Mouse (Mus musculus): Measurements from ENCODE around the gene Hmgxb4. TPM values are rescaled to one million over a fixed set of nuclear protein-coding genes. Genes with fewer than 3 reads are reported as not detected.
A peak's percentile ranks its signal among the peaks of the same experiment; 100 is the strongest.

Hmgxb4 gene
- polyA plus RNA-seq, 1 experiment: 3.9 TPM

DNA sequence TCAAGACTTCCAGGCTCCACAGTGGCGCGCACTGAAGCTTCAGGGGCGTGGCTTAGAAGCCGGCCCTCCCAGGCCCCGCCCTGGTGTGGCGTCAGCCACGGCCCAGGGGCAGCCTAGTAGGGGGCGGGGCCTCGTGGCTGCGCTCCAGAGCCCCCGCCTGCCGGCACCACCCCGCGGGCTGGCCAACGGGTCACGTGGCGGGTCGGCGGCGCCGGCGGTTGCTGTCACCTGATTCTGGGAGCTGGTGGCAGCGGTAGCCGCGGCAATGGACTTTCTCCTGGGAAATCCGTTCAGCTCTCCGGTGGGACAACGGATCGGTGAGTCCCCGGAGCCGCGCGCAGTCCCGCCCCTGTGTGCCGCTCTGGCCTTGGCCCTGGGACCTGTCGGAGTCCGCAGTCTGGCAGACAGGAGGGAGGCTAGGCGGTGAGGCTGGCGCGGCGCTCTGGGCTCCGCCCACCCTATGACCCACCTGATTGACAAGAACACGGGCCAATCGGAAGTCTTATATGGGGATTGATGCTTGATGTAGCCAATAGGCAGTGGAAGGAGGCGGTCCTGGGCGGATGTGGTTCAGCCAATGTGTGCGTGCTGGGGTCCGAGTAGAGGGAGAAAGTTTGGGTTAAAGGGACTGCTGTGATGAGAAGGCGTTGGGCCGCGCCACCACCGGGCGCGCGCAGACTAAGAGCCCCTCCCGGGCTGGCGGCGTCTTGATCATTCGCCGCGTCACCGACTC lies 40.5 kb downstream of the Hmgxb4 start, which contains the start of gene Tom1:
TSS of gene Tom1 (plus strand) at position 195 of the 733 bp plus-strand sequence.
- Histone ChIP-seq H3K36me3 (ENCODE audit: control insufficient read depth, insufficient read depth, low read length) (peaks cover 11% of the 10 kb centered on the region), H3K4me1 (ENCODE audit: control insufficient read depth, insufficient read depth, insufficient read length, low read length) (peaks cover 5% of the 10 kb centered on the region; the same call in 1 of the 2 replicates), H3K4me3 (ENCODE audit: low read depth, low read length) (peak within 1 kb of the TSS; percentile 91), H3K27me3 (ENCODE audit: control insufficient read depth, insufficient read depth, low read length) (no peaks in the 10 kb centered on the region), H3K27ac (ENCODE audit: insufficient read depth, low read depth, low read length) (peak within 1 kb of the TSS; percentile 76)
- under 1% methylated on average over 62 of the region's 62 CpGs for WGBS
- TF ChIP-seq POLR2A (IDR thresholded peaks at IDR 0.05; ENCODE audit: low read depth, low read length) (peak; percentile 34), CTCF (IDR thresholded peaks at IDR 0.05; ENCODE audit: extremely low read depth, insufficient read length, insufficient replicate concordance, low read depth, low read length) (no peak)

DNA sequence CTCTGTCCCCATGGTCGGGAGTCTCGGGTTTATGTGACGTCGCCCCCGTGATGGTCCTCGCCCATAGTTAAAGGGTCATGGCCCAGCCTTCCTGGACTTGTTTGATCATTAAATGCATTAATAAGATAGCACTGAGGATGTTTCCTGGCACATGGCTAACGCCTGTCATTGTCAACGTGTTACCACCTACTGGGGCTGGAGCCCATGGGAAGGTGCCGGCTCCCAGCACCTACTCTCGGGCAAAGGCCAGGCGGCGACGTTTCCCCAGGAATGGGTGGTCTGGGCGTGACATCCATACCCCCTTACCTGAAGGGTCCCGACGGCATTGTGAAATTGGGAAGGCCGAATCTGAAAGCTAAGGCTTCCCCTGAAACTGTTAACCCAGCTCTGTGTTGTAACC lies 41.1 kb downstream of the Hmgxb4 start:
- Histone ChIP-seq H3K27ac (ENCODE audit: insufficient read depth, low read depth, low read length) (peak overlapping the region; percentile 47), H3K4me3 (ENCODE audit: low read depth, low read length) (peak overlapping the region; percentile 91), H3K27me3 (ENCODE audit: control insufficient read depth, insufficient read depth, low read length) (no peaks in the 10 kb centered on the region), H3K4me1 (ENCODE audit: control insufficient read depth, insufficient read depth, insufficient read length, low read length) (peaks cover 5% of the 10 kb centered on the region; the same call in 1 of the 2 replicates), H3K36me3 (ENCODE audit: control insufficient read depth, insufficient read depth, low read length) (peaks cover 11% of the 10 kb centered on the region)
- TF ChIP-seq CTCF (IDR thresholded peaks at IDR 0.05; ENCODE audit: extremely low read depth, insufficient read length, insufficient replicate concordance, low read depth, low read length): no peak
- no peak for TF ChIP-seq POLR2A (IDR thresholded peaks at IDR 0.05; ENCODE audit: low read depth, low read length)
- WGBS: 0% methylated on average over 17 of the region's 17 CpGs

DNA sequence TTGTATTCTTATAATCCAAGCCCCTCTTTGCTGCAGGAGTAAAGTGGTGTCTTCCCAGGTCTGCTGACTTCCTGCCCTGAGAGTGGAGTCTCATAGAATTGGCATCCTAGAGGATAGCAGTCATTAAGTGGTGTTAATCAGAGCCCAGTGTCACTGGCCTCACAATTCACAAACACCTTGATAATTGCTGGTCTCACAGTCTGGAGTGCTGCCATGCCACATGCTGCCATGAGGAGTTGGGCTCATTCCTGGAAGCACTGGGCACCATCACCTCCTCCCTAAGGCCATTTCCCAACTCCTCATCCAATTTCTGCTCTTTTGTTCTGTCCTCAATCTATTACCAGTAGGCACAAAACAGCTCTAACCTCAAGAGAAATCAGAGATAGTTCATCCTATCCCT lies 42.5 kb downstream of the Hmgxb4 start:
- Histone ChIP-seq H3K27ac (ENCODE audit: insufficient read depth, low read depth, low read length) (no peak overlapping the region), H3K4me1 (ENCODE audit: control insufficient read depth, insufficient read depth, insufficient read length, low read length) (peaks cover 5% of the 10 kb centered on the region; the same call in 1 of the 2 replicates), H3K4me3 (ENCODE audit: low read depth, low read length) (no peak overlapping the region), H3K27me3 (ENCODE audit: control insufficient read depth, insufficient read depth, low read length) (no peaks in the 10 kb centered on the region), H3K36me3 (ENCODE audit: control insufficient read depth, insufficient read depth, low read length) (peaks cover under 1% of the 10 kb centered on the region)
- no peak for TF ChIP-seq CTCF (IDR thresholded peaks at IDR 0.05; ENCODE audit: extremely low read depth, insufficient read length, insufficient replicate concordance, low read depth, low read length)
- TF ChIP-seq POLR2A (IDR thresholded peaks at IDR 0.05; ENCODE audit: low read depth, low read length): no peak

DNA sequence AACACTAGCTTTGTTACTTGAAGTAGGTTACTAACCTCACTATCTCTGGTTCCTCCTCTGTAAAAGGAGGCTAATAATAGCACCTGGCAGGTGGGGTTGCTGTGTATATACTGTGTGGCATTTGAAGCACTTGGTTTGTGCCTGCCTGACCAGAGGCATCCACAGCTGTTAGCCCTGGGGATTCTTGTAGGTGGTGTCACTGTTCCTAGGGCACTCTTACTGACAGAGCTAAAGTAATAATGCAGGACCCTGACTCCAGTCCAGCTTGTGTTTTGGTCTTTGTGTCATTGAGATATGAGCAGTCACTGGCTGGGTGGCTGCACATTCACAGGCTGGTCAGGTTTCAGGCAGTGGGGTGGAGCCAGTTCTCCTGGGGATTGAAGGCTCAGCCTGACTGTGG lies 45.3 kb downstream of the Hmgxb4 start:
- H3K27me3 ChIP-seq (ENCODE audit: control insufficient read depth, insufficient read depth, low read length): no peaks in the 10 kb centered on the region
- H3K4me3 ChIP-seq (ENCODE audit: low read depth, low read length): no peak overlapping the region
- H3K4me1 ChIP-seq (ENCODE audit: control insufficient read depth, insufficient read depth, insufficient read length, low read length): peaks cover 5% of the 10 kb centered on the region; the same call in 1 of the 2 replicates
- no peak overlapping the region for H3K27ac ChIP-seq (ENCODE audit: insufficient read depth, low read depth, low read length)
- TF ChIP-seq POLR2A (IDR thresholded peaks at IDR 0.05; ENCODE audit: low read depth, low read length) (no peak), CTCF (IDR thresholded peaks at IDR 0.05; ENCODE audit: extremely low read depth, insufficient read length, insufficient replicate concordance, low read depth, low read length) (no peak)
- H3K36me3 ChIP-seq (ENCODE audit: control insufficient read depth, insufficient read depth, low read length): no peaks in the 10 kb centered on the region

DNA sequence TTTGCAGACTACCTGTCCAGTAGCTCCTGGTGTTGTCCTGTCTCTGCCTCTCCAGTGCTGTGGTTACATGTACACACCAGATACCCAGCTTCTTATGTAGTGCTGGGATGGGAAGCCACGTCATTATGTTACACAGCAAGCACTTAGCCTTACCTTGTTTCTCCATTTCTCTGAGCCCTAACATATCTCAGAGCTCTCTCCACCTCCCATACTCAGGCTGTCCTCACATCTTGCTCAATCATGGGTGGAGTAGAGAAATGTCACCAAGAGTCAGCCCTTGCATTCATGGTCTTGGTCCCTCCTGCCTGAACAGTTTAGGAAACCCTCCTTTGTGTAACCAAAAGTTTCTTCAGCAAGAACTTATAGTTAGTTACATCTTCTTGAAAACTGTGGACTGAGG lies 46.6 kb downstream of the Hmgxb4 start:
- Histone ChIP-seq H3K4me1 (ENCODE audit: control insufficient read depth, insufficient read depth, insufficient read length, low read length) (peaks cover 5% of the 10 kb centered on the region; the same call in 1 of the 2 replicates), H3K27me3 (ENCODE audit: control insufficient read depth, insufficient read depth, low read length) (no peaks in the 10 kb centered on the region), H3K36me3 (ENCODE audit: control insufficient read depth, insufficient read depth, low read length) (no peaks in the 10 kb centered on the region), H3K4me3 (ENCODE audit: low read depth, low read length) (no peak overlapping the region), H3K27ac (ENCODE audit: insufficient read depth, low read depth, low read length) (no peak overlapping the region)
- no peak for TF ChIP-seq CTCF (IDR thresholded peaks at IDR 0.05; ENCODE audit: extremely low read depth, insufficient read length, insufficient replicate concordance, low read depth, low read length)
- TF ChIP-seq POLR2A (IDR thresholded peaks at IDR 0.05; ENCODE audit: low read depth, low read length): no peak
- WGBS: 85% methylated on average over 1 of the region's 1 CpGs

DNA sequence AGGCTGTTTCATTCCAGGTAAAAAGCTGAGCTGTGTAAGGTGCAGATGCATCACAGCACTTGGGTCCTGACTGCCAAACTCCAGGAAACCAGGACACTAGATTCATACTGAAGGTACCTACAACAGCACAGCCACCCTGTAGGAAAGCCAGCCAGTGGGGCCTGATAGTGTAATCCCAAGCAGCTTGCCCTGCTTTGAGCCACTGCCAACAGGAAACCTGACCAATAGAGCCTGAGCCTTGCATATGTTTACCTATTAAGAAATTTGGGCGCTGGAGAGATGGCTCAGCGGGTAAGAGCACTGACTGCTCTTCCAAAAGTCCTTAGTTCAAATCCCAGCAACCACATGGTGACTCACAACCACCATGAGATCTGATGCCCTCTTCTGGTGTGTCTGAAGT lies 49.0 kb downstream of the Hmgxb4 start:
- TF ChIP-seq CTCF (IDR thresholded peaks at IDR 0.05; ENCODE audit: extremely low read depth, insufficient read length, insufficient replicate concordance, low read depth, low read length) (no peak), POLR2A (IDR thresholded peaks at IDR 0.05; ENCODE audit: low read depth, low read length) (no peak)
- Histone ChIP-seq H3K27ac (ENCODE audit: insufficient read depth, low read depth, low read length) (no peak overlapping the region), H3K4me3 (ENCODE audit: low read depth, low read length) (no peak overlapping the region), H3K4me1 (ENCODE audit: control insufficient read depth, insufficient read depth, insufficient read length, low read length) (peaks cover 5% of the 10 kb centered on the region; the same call in 1 of the 2 replicates), H3K36me3 (ENCODE audit: control insufficient read depth, insufficient read depth, low read length) (no peaks in the 10 kb centered on the region), H3K27me3 (ENCODE audit: control insufficient read depth, insufficient read depth, low read length) (no peaks in the 10 kb centered on the region)
- WGBS: 42% methylated on average over 2 of the region's 2 CpGs

DNA sequence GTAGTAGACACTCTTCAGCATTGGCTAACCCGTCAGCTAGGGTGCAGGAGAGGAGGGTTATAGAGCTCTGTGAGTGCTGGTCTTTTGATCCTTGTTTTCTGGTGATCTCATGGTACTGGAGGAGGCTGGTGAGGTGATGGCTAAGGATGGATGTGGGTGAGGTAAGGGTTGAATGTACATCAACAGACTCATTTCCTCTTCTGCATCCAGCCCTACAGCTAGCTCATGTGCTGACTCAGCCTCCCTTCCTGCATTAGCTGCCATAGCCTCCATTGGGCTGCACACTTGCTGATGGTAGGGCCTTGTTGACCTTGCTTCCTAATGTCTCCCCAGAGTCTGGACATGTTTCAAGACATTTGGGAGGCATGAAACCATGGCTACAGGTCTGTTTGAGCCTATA lies 49.8 kb downstream of the Hmgxb4 start:
- no peak for TF ChIP-seq POLR2A (IDR thresholded peaks at IDR 0.05; ENCODE audit: low read depth, low read length)
- TF ChIP-seq CTCF (IDR thresholded peaks at IDR 0.05; ENCODE audit: extremely low read depth, insufficient read length, insufficient replicate concordance, low read depth, low read length): no peak

More for the DNA sequence above, 49.8 kb downstream of the Hmgxb4 start:
- Histone ChIP-seq H3K36me3 (ENCODE audit: control insufficient read depth, insufficient read depth, low read length) (no peaks in the 10 kb centered on the region), H3K27ac (ENCODE audit: insufficient read depth, low read depth, low read length) (no peak overlapping the region), H3K4me1 (ENCODE audit: control insufficient read depth, insufficient read depth, insufficient read length, low read length) (peaks cover 5% of the 10 kb centered on the region; the same call in 1 of the 2 replicates), H3K27me3 (ENCODE audit: control insufficient read depth, insufficient read depth, low read length) (no peaks in the 10 kb centered on the region), H3K4me3 (ENCODE audit: low read depth, low read length) (no peak overlapping the region)
- 91% methylated on average over 1 of the region's 1 CpGs for WGBS
